Mouse (Mus musculus): ENCODE measurements around the gene Pmvk. TPM values are rescaled to one million over a fixed set of nuclear protein-coding genes. Genes with fewer than 3 reads are reported as not detected.

Gene Pmvk
- polyA plus RNA-seq, 1 experiment from 2014 or later: 62.7 TPM

Other genes with a start within 250 kb of the Pmvk start
- gene Thbs3, start 239.4 kb upstream of the Pmvk start, polyA plus RNA-seq (2015; fragmentation: Nextera tagmentation; extraction: Ambion mirVana): 20.4 and 23.0 TPM in 2 replicates
- gene Mtx1, start 227.5 kb upstream of the Pmvk start, polyA plus RNA-seq (2015; fragmentation: Nextera tagmentation; extraction: Ambion mirVana): 214 and 222 TPM in 2 replicates
- 10.1 and 19.7 TPM in 2 replicates for gene Muc1, start 225.5 kb upstream of the Pmvk start, polyA plus RNA-seq (2015; fragmentation: Nextera tagmentation; extraction: Ambion mirVana)
- gene Krtcap2, start 208.6 kb upstream of the Pmvk start, polyA plus RNA-seq (2015; fragmentation: Nextera tagmentation; extraction: Ambion mirVana): 348 and 351 TPM in 2 replicates
- gene Trim46, start 208.2 kb upstream of the Pmvk start, polyA plus RNA-seq (2015; fragmentation: Nextera tagmentation; extraction: Ambion mirVana): 2.9 and 4.1 TPM in 2 replicates
- gene Dpm3, start 195.2 kb upstream of the Pmvk start, polyA plus RNA-seq (2015; fragmentation: Nextera tagmentation; extraction: Ambion mirVana): 131 and 134 TPM in 2 replicates
- gene Slc50a1, start 184.0 kb upstream of the Pmvk start, polyA plus RNA-seq (2015; fragmentation: Nextera tagmentation; extraction: Ambion mirVana): 60.6 and 63.9 TPM in 2 replicates
- 57.9 and 58.5 TPM in 2 replicates for gene Efna1, start 173.4 kb upstream of the Pmvk start, polyA plus RNA-seq (2015; fragmentation: Nextera tagmentation; extraction: Ambion mirVana)
- gene Efna3, start 131.6 kb upstream of the Pmvk start, polyA plus RNA-seq (2015; fragmentation: Nextera tagmentation; extraction: Ambion mirVana): 9.0 and 9.2 TPM in 2 replicates
- gene Efna4, start 116.5 kb upstream of the Pmvk start, polyA plus RNA-seq (2015; fragmentation: Nextera tagmentation; extraction: Ambion mirVana): 16.9 and 18.1 TPM in 2 replicates
- gene Adam15, start 104.5 kb upstream of the Pmvk start, polyA plus RNA-seq (2015; fragmentation: Nextera tagmentation; extraction: Ambion mirVana): 45.5 and 49.5 TPM in 2 replicates
- 1.4 and 1.5 TPM in 2 replicates for gene Dcst2, start 92.6 kb upstream of the Pmvk start, polyA plus RNA-seq (2015; fragmentation: Nextera tagmentation; extraction: Ambion mirVana)
- gene Dcst1, start 89.3 kb upstream of the Pmvk start, polyA plus RNA-seq (2015; fragmentation: Nextera tagmentation; extraction: Ambion mirVana): 1.6 and 1.9 TPM in 2 replicates
- 8.9 and 10.4 TPM in 2 replicates for gene Zbtb7b, start 59.8 kb upstream of the Pmvk start, polyA plus RNA-seq (2015; fragmentation: Nextera tagmentation; extraction: Ambion mirVana)
- not detected in 2 replicates for gene Lenep, start 51.7 kb upstream of the Pmvk start, polyA plus RNA-seq (2015; fragmentation: Nextera tagmentation; extraction: Ambion mirVana)
- gene Flad1, start 42.7 kb upstream of the Pmvk start, polyA plus RNA-seq (2015; fragmentation: Nextera tagmentation; extraction: Ambion mirVana): 32.9 and 33.3 TPM in 2 replicates
- gene Cks1b, start 36.2 kb upstream of the Pmvk start, polyA plus RNA-seq (2015; fragmentation: Nextera tagmentation; extraction: Ambion mirVana): 383 and 386 TPM in 2 replicates
- gene Shc1, start 36.1 kb upstream of the Pmvk start, polyA plus RNA-seq (2015; fragmentation: Nextera tagmentation; extraction: Ambion mirVana): 85.6 and 87.3 TPM in 2 replicates
- gene Pygo2, start 24.3 kb upstream of the Pmvk start, polyA plus RNA-seq (2015; fragmentation: Nextera tagmentation; extraction: Ambion mirVana): 32.7 and 33.2 TPM in 2 replicates
- 39.2 and 40.2 TPM in 2 replicates for gene Pbxip1, start 17.8 kb upstream of the Pmvk start, polyA plus RNA-seq (2015; fragmentation: Nextera tagmentation; extraction: Ambion mirVana)
- gene Kcnn3, start 65.6 kb downstream of the Pmvk start, polyA plus RNA-seq (2015; fragmentation: Nextera tagmentation; extraction: Ambion mirVana): 4.4 and 4.6 TPM in 2 replicates

Data from intestine, embryonic 15.5 days (tissue).